Mouse (Mus musculus): ENCODE results near the gene Cysrt1. TPM values are rescaled to one million over a fixed set of nuclear protein-coding genes. Genes with fewer than 3 reads are reported as not detected.

Gene Cysrt1
- polyA plus RNA-seq, 1 experiment = not detected

DNA sequence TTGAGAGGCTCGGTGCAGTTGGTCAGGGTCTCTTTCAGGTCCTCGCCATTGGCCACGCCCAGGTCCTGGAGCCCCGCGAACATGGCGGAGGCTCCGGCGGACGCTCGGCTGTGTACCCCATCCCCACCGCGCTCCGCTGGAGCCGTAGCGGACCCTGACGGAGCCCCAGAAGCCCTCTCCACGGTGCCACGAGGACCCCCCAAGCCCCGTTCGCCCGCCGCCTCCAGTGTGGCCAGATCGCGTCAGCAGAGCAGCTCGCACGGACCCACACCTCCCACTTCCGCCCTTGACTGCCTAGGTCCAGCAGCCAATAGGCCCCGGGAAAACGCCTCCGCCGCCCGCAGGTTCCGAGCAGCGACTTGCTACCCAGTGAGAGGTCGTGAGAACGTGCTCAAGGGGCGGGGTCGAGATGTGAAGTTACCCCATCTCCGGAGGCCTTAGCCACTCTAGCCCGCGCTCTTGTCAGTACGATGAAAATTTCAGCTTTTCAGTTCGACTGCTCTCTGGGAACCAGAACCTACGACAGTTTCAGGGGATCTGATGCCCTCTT, 31.1 kb downstream of the Cysrt1 start, which contains the start of gene Nelfb:
Gene Nelfb, minus strand, starts transcription at position 369 of the 550 bp plus-strand sequence.
- no peak for TF ChIP-seq GATA1 (IDR thresholded peaks at IDR 0.05; ENCODE audit: low read length)
- TF ChIP-seq TAL1 (IDR thresholded peaks at IDR 0.05; ENCODE audit: low read length) = no peak
- Histone ChIP-seq H3K4me1 (ENCODE audit: control insufficient read depth) (peaks cover 33% of the 10 kb centered on the region), H3K27me3 (ENCODE audit: control insufficient read depth) (peaks cover 5% of the 10 kb centered on the region), H3K36me3 (ENCODE audit: control insufficient read depth) (peaks cover 37% of the 10 kb centered on the region), H3K4me3 (replicated peaks) (peak within 1 kb of the TSS; percentile 83), H3K9me3 (ENCODE audit: control insufficient read depth, low read length) (no peaks in the 10 kb centered on the region)

DNA sequence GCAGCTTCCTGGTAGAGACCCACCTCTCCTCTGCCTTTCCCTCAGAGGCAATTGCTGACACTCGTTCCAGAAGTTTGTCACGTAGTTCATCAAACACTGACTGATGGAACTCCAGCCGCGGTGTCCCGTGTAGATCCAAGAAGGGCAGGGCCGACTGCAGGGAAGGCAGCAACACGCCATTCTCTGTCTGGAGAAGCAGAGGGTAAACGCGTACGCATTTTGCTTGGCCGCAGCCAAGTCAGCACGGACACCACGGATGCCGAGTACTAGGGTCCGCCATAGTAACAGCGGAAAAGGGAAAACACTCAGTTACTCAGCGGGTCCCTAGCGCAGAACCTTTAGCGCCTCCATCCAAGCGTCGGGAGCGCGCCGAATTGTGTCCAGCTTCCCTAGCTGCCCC, 31.6 kb downstream of the Cysrt1 start:
- Histone ChIP-seq H3K9me3 (ENCODE audit: control insufficient read depth, low read length) (no peaks in the 10 kb centered on the region), H3K4me1 (ENCODE audit: control insufficient read depth) (peaks cover 35% of the 10 kb centered on the region), H3K36me3 (ENCODE audit: control insufficient read depth) (peaks cover 42% of the 10 kb centered on the region), H3K4me3 (replicated peaks) (peak overlapping the region; percentile 83), H3K27me3 (ENCODE audit: control insufficient read depth) (peaks cover 5% of the 10 kb centered on the region)
- TF ChIP-seq GATA1 (IDR thresholded peaks at IDR 0.05; ENCODE audit: low read length) (no peak), TAL1 (IDR thresholded peaks at IDR 0.05; ENCODE audit: low read length) (no peak)

DNA sequence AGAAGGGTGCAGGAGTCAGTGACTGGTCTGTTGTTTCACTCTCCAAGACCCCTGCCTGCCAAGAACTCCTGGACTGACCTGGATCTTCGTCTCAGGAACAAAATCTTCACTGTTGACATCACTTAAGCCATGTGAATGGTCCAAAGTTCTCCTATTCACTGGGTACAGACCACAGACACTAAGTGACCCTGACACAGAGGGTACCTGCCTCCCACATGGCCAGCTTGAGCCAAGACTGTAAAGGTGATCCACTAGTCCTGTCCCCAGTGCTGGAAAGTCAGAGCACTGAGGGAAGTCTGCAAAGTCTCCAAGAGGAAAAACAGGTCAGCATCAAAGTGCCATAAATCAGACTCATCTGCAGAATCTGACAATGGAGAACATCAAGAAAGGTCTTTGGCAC, 34.7 kb downstream of the Cysrt1 start:
- Histone ChIP-seq H3K4me1 (ENCODE audit: control insufficient read depth) (peaks cover 37% of the 10 kb centered on the region), H3K36me3 (ENCODE audit: control insufficient read depth) (peaks cover 73% of the 10 kb centered on the region), H3K4me3 (replicated peaks) (no peak overlapping the region), H3K27me3 (ENCODE audit: control insufficient read depth) (no peaks in the 10 kb centered on the region), H3K9me3 (ENCODE audit: control insufficient read depth, low read length) (no peaks in the 10 kb centered on the region)
- TF ChIP-seq TAL1 (IDR thresholded peaks at IDR 0.05; ENCODE audit: low read length) (no peak), GATA1 (IDR thresholded peaks at IDR 0.05; ENCODE audit: low read length) (no peak)

DNA sequence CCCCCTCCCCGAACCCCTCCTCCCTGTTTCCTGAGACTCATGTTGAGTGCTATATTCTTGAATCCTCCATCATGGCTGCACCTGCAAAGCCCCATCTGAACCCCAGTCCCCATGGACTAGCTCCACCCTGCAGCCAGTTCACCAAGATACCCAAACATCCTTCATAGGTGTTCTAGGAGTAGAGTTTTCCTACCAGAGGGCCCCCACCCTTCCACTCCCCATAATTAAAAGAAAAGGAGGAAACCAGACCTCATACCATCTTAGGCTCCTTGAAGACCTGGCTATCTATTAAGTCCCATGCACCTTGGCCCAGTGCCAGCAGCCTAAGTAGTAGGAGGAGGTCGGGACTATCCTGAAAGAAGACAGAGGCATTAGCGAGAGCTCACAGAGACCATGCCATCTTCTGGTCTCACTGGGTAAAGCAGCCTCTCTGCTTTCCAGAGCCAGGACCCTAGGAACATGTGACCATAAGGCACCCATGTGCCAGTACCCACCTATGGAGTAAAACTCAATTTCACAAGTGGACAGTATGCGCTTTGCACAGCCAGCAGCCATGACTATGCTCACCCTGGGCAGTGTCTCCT, 38.5 kb downstream of the Cysrt1 start:
- no peak for TF ChIP-seq TAL1 (IDR thresholded peaks at IDR 0.05; ENCODE audit: low read length)
- TF ChIP-seq GATA1 (IDR thresholded peaks at IDR 0.05; ENCODE audit: low read length) = no peak
- Histone ChIP-seq H3K4me1 (ENCODE audit: control insufficient read depth) (peaks cover 10% of the 10 kb centered on the region), H3K9me3 (ENCODE audit: control insufficient read depth, low read length) (no peaks in the 10 kb centered on the region), H3K4me3 (replicated peaks) (no peak overlapping the region), H3K27me3 (ENCODE audit: control insufficient read depth) (no peaks in the 10 kb centered on the region), H3K36me3 (ENCODE audit: control insufficient read depth) (peaks cover 98% of the 10 kb centered on the region)

DNA sequence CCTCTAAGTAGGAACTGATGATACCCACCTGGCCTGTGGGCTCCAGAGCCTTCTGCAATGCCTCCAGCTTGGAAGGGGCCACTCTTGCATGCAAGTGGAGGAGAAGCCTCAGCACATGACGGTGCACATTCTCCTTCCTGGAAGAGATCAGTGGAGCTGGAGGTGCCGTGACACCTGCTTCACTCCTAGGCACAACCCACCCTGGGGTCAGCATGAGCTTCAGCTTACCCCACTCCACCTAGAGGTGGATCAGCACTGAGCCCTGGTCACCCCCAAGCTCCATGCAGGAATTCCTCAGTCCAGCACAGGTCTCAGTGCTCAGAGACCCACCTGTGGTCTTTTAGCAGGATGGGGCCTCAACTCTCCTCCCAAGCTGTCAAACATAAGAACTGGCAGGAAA, 41.6 kb downstream of the Cysrt1 start:
- peaks cover under 1% of the 10 kb centered on the region; the same call in 1 of the 2 replicates for H3K27me3 ChIP-seq (ENCODE audit: control insufficient read depth)
- no peak overlapping the region for H3K4me3 ChIP-seq (replicated peaks)
- TF ChIP-seq TAL1 (IDR thresholded peaks at IDR 0.05; ENCODE audit: low read length) (no peak), GATA1 (IDR thresholded peaks at IDR 0.05; ENCODE audit: low read length) (no peak)
- peaks cover 29% of the 10 kb centered on the region for H3K4me1 ChIP-seq (ENCODE audit: control insufficient read depth)
- H3K9me3 ChIP-seq (ENCODE audit: control insufficient read depth, low read length) = no peaks in the 10 kb centered on the region
- H3K36me3 ChIP-seq (ENCODE audit: control insufficient read depth) = peaks cover 78% of the 10 kb centered on the region

DNA sequence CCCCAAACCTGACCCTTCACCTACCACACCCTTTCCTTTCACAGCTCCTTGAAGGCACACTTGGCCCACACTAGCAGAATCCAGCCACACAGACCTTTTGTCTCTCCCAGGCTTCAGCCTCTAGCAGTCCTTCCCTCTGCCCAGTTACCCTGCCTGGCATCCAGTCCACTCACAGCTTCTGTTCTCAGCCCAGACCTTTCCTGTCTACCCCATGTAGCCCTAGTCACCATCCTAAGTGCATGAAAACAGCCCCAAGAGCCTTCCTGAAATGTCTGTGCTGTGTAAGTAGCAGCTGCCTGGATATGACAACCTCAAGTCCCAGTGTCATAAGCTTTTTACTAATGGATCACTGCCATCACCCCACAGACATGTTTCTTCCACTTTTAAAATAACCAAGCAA, 44.3 kb downstream of the Cysrt1 start:
- no peaks in the 10 kb centered on the region for H3K9me3 ChIP-seq (ENCODE audit: control insufficient read depth, low read length)
- H3K4me3 ChIP-seq (replicated peaks) = no peak overlapping the region
- peaks cover 51% of the 10 kb centered on the region for H3K4me1 ChIP-seq (ENCODE audit: control insufficient read depth)
- H3K27me3 ChIP-seq (ENCODE audit: control insufficient read depth) = peaks cover 7% of the 10 kb centered on the region
- TF ChIP-seq GATA1 (IDR thresholded peaks at IDR 0.05; ENCODE audit: low read length) = no peak
- TF ChIP-seq TAL1 (IDR thresholded peaks at IDR 0.05; ENCODE audit: low read length) = no peak
- H3K36me3 ChIP-seq (ENCODE audit: control insufficient read depth) = peaks cover 51% of the 10 kb centered on the region

DNA sequence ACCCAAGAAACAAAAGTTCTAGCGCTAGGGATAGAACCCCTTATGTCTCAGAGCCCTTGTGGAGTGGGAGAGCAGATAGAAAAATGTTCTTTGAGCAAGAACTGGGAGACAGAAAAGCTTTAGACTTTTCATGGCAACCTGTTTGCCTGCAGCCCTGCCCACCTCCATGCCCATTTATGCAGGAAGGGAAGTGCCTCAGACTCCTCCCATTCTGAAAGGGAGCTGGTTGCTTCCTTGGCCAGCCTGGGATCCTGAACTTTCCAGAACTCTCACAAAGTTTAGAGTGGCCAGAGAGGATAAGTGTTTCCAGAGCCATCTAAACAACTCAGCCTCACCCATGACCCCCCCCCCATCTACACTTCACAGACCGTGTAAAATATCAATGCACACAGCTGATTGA, 45.1 kb downstream of the Cysrt1 start:
- H3K36me3 ChIP-seq (ENCODE audit: control insufficient read depth) = peaks cover 43% of the 10 kb centered on the region
- no peaks in the 10 kb centered on the region for H3K9me3 ChIP-seq (ENCODE audit: control insufficient read depth, low read length)
- TF ChIP-seq GATA1 (IDR thresholded peaks at IDR 0.05; ENCODE audit: low read length) = no peak
- no peak for TF ChIP-seq TAL1 (IDR thresholded peaks at IDR 0.05; ENCODE audit: low read length)
- H3K4me1 ChIP-seq (ENCODE audit: control insufficient read depth) = peaks cover 51% of the 10 kb centered on the region
- H3K27me3 ChIP-seq (ENCODE audit: control insufficient read depth) = peaks cover 7% of the 10 kb centered on the region
- H3K4me3 ChIP-seq (replicated peaks) = no peak overlapping the region

DNA sequence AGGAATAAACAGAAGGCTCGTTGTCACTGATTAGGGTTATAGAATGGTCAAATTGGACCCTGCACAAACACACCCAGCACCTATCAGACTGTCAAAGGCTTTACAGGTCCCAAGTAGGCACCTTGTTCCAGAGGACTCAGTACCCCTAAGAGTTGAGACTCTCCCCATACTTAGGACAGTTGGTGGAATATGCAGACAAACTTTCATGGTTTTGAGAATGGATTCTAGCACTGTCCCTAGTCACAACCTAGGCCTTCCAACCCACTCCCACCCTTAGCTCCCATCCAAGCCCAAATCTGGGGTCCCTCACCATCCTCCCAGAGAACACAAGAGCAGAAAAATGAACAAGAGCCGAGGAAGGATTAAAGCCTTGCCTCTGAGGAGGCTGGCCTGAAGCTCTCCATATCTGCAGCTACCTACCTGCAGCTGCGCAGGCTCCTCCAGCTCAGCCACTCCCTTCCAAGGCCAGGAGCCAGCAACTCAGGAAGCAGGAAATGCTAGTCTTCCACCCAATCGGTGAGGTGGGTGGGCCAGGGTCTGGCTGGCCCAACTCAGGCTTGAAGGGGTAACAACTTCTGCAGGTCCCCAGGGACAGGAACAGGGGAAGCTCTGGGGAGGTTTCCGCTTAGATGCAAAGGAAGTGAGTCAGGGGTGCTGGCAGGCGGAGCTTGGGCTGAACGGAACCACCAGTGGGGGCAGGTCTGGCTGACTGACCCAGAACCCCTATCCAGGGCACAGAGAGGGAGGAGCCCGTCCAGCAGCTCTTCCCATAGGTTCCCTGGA, 45.9 kb downstream of the Cysrt1 start, which contains the start of gene Tor4a:
Gene Tor4a, minus strand, starts transcription at position 715 of the 783 bp plus-strand sequence.
- no peak for TF ChIP-seq GATA1 (IDR thresholded peaks at IDR 0.05; ENCODE audit: low read length)
- TF ChIP-seq TAL1 (IDR thresholded peaks at IDR 0.05; ENCODE audit: low read length) = no peak
- peaks cover 51% of the 10 kb centered on the region for H3K4me1 ChIP-seq (ENCODE audit: control insufficient read depth)
- H3K27me3 ChIP-seq (ENCODE audit: control insufficient read depth) = peaks cover 7% of the 10 kb centered on the region
- H3K36me3 ChIP-seq (ENCODE audit: control insufficient read depth) = peaks cover 35% of the 10 kb centered on the region
- H3K9me3 ChIP-seq (ENCODE audit: control insufficient read depth, low read length) = no peaks in the 10 kb centered on the region
- H3K4me3 ChIP-seq (replicated peaks) = peak within 1 kb of the TSS; percentile 66

All from erythroblast, embryonic 14.5 days (primary cell).